Mouse (Mus musculus) E14TG2a.4 (cell line): Measurements from ENCODE around the gene Loxl4.

Experiments
- CTCF ChIP-seq: conservative IDR thresholded peaks from 2 replicates; pipeline ENCODE4 v1.5.1; 2014; ENCODE audit warnings: low read length
- NANOG ChIP-seq: IDR thresholded peaks from 2 replicates; pipeline ENCODE4 v1.6.1; 2014; ENCODE audit warnings: borderline replicate concordance, low read length, mixed read lengths
- POU5F1 ChIP-seq: IDR thresholded peaks from 2 replicates; pipeline ENCODE4 v1.6.1; 2014; ENCODE audit warnings: low read length, borderline replicate concordance

DNA sequence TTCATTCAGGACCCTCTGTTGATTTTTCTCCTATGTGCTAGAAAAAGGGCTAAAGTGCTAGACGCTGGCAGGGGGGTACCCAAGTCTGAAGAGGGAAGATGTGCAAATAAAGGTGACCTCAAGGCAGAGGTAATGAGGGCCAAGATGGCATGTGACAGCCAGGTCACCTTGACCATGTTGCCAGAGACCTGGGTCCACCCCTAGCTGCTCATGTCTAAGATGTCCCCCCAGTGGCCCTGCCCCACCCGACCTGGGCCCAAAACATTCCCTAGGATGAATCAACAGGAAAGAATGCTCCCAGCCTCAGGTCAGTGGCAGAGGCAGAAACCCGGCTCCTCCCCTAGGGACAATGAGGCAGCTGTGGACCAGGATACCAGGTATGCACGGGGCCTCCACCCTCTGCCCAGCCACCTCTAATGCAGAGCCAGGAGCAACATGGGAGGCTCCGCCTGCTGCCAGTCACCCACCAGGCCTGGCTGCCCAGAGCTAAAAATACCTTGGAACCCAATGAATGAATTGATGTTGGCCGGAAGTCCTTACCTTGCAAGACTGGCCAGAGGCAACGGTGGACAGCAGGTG is 1.1 kb upstream of the Loxl4 start:
- TF ChIP-seq CTCF (no peak), NANOG (no peak), POU5F1 (no peak)
